Mouse (Mus musculus) spleen, postnatal 10 days (tissue): ENCODE measurements around the gene Emc7.

ENCODE experiments used
- DNase-seq, 2 experiments: peaks; one replicate each; pipeline ENCODE4 v3.0.0; 2021 to 2022; ENCODE audit warnings: low spot score in 2 of 2

Emc7 gene

DNA sequence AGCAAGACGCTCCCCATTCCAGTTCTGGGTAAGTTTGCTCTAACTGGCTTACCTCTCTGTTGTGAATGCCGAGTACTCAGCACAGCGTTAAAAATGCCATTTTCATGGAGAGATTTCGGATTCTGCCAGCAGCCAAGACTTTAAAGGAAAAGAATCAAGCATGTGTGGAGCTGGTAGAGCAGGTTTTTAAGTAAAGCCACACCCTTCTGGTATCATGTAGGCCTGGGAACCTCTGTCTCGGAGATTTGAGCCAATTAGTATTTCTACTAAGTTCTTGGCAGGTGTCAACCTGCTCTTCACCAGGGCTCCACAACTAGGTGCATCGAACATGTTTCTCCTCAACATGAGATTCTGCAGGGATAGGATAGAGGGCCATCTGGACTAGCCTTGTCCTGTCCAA, 21.8 kb downstream of the Emc7 start:
- DNase-seq: no peak

DNA sequence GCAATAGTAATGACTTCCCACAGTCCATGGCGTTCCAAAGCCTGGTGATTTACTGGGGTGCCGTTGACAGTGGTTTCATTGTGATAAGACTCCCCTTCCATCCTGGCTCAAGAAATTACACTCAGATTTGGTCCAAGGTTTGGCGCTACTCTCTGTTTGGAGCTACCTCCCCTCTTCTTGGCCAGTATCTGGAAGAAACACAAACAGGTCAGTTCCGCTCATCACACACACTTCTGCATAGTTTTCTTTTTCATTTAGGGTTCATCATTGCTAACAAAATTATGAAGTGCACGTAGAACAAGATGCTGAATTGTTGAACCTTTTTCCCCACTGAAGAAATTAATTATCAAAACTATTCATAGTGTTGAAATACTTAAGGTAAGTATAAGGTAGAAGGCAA, 25.9 kb downstream of the Emc7 start, which contains the start of gene Chrm5:
Gene Chrm5 (minus strand): TSS at position 101 of the 400 bp plus-strand sequence.
- DNase-seq: no peak

DNA sequence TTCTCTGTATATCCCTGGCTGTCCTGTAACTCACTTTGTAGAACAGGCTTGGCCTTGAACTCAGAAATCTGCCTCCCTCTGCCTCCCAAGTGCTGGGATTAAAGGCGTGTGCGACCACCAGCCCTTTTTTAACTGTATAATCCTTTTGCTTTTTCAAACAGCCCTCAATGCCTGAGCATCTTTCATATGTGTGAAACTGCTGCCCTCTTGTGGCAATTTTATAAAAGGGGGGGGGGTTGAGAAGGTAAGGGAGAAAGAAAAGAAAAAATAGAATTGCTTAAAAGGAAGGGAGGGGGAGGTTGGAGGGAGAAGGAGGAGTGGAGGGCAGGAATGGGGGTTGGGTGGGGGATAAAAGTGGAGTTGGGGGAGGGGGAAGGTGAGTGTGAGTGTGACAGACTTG, 26.8 kb downstream of the Emc7 start:
- peak in 1 of 2 experiments; percentile 18 for DNase-seq

DNA sequence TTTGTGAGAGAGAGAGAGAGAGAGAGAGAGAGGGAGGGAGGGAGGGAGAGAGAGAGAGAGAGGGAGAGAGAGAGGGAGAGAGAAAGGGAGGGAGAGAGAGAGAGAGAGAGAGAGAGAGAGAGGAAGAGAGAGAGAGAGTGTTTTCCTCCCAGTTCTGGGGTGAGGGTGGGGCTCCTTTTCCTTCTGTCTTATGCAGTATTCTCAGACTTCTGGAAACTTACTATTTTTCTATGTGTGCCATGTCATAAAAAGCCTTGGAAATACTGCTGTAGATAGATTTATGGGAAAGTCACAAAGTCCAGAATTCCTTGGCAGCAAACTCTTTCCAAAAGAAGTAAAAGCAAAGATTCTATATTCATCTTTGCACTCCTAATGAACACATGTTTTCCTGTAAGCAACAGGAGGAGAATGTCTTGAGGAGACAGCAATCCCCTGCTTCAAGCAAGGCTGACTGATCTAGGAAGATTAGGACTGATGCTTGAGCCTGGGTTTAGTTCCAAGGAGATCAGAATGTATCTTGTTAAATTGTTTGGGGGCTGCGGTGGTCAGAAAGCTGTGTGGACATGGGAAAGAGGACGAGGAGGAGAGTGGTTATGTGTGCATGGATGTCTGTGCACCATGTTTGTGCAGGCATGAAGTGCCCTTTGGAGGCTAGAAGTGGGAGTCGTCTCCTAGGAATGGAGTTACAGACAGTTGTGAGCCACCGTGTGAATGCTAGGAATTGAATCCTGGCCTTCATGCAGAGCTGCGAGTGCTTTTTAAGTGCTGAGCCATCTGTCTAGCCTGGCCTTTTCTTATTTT, 27.9 kb downstream of the Emc7 start:
- DNase-seq: no peak

DNA sequence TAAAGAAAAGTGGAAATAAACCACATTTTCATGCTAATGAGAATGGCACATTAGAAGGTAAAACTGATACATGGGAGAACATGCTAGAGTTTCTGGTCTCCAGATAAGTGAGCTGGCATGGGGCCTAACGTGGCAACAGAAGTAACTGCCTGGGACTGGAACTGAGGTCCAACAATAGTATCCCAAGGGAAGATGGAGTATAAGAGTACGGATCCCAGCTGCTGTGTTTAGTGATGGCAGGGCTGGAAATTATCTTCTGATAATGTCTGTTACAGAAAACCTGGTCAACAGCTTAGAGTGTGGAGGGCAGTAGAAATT, 28.5 kb downstream of the Emc7 start:
- no peak for DNase-seq

DNA sequence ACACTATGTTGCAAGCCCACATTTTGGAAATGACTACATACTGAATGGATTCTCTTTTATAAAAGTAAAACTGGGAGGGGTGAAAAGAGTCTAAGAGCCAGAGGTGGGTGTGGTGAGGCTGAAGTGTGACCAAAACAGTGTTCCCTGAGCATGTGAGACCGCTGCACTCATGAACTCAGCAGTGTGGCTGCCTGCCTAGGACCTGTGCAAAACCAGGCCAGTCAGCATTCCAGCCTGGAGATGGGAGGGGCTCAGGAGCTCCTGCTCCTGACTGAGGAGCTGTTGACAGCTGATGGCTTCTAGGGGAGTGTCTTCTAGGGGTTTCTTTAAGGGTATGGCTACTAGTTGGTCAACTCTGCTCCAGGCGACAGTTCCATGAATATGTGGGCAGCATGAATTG, 30.1 kb downstream of the Emc7 start:
- DNase-seq: no peak

DNA sequence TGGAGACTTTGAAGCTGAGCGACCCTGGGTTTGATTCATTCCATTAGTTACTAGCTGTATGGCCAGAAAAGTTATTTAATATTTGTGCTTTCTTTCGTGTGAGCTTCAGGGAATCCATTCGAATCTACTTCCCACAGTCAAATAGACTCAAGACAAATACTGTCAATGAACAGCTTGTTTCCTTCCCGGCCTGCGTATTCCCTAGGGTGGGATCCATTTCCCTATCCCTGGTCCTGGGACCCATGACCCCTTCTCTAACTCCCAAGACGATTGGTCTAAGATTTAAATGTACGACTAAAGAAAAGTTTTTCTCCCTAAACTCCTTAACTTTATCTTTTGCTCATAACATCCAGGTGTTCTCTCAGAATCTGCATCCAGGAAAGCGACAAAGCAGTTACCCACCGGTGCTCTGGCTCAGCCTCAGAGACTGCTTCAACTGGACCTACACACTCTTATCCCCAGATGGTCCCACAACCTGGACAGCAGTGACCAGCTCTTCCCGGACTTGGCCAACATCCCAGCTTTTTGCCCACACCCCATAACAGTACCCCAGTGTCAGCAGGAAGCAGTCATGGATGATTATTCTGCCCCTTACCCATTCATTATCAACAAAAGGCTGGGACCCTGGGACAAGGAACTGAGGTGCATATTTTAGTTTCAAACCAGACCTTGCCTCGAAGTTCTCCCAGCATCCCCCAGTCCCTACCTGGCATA, 35.8 kb downstream of the Emc7 start:
- no peak for DNase-seq

DNA sequence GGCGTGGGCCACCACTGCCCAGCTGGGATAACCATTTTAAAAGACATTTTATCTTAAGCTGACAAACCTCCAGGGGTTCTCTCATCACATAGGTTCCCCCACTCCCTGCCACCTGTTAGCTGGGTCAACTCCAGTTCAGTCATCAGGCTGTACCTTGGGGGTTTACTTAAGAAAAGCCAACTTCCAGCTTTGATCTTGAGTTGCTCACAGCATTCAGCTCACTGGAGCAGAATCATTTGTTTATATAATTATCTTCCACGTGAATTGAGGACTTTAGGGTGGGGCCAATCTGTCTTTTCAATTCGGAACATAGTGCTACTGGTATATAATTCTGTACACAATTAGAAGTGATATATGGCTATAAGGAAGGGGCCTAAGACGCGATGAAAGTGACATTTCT, 36.8 kb downstream of the Emc7 start:
- no peak for DNase-seq

DNA sequence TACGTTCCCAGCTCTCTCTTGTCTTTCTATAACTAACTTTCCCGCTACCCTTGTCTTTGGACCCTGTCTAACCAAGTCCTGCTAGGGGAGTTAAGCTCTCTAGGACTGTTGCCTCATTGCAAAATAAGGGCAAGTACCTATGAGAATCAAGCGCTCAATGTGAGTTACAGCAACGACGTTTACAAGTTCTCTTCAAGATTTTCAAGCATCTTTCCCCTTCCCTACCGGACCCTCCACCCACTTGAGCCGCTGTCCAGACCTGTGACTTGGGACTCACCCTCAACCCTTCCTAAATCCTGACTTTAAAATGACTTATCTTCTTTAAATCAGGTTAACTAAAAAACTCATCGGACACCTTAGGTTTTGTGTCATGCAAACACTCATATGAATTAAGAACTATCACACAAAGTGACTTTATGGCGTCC, 37.6 kb downstream of the Emc7 start:
- peak in 1 of 2 experiments; percentile 18 for DNase-seq

DNA sequence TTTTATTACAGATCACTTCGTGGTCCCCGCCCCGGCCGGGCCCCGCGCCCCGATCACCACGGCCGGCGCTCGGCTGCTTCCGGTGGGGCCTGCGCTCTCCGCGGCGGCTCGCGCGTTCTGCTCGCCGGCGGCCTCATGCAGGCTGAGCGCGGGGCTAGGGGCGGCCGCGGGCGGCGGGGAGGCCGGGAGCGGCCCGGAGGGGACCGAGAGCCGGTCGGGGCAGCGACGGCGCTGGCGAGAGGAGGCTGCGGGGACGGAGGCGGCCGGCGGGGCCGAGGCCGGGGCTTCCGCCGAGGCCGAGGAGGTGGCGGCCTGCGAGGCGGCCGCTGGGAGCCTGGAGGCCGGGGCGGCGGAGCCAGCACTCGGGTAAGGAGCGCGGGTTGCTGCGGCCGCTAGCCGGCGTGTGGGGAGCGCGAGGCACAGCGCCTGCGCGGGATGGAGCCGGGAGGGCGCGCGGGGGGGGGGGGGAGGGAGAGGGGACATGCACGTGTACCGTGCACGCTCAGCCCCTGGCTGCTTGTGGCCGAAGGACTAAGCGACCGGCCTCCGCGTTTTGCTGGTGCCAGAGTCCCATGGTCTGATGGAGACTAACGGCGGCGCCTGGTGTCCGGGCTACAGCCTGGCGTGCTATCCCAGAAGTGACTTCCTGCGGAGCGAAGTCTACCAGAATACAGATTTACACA, 38.2 kb downstream of the Emc7 start, which contains the start of gene Aven:
Gene Aven (plus strand): TSS at position 109 of the 683 bp plus-strand sequence.
- peak; percentile 77 to 79 for DNase-seq

DNA sequence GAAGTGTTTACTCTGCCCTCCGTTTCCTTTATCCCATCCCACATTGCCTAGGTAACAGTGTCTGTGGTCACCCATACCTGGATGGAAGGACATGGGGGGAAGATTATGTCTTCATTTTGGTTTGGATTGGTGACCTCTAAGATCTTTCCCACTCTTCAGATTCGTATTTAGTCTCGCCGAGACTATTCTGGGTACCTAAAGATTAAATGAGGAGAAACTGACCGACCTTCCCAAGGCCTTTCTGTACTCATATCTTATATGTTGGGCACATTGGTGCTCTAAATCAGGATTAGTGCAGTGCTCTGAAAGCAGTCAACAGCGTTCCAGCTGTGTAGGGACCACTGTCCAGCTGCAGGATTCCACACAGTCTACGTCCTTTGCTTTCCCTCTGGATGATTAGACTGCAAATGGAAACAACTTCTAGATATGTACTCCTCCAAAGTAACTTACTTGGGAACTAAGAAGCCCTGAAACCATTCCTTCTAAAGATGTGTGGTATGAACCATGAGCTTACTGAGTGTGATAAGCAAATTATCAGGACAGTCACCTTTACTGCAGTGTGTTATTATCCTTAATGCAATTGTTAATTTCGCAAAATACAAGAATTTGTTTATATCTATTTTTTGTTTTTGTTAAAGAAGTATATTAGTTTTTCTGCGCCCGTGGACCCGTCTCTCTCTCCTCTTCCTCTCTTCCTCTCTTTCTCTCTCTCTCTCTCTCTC, 38.9 kb downstream of the Emc7 start:
- DNase-seq: no peak

DNA sequence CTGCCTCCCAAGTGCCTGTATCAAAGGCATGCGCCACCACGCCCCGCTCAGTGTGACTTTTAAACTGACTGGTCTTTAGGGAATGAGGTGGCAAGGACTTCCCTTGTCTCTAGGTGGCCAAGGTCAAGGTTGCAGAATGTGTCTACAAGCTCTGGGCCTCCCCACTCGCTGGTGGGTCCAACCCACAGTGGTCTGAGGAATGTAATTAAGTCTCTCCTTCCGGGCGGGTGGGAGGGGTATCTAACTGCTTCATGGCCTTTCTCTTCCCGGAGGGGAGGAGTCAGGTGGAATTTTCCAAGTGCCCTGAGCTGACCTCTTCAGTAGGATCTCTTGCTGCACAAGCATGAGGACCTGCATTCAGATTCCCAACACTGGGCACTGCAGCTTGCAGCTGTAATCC, 43.1 kb downstream of the Emc7 start:
- DNase-seq: no peak

DNA sequence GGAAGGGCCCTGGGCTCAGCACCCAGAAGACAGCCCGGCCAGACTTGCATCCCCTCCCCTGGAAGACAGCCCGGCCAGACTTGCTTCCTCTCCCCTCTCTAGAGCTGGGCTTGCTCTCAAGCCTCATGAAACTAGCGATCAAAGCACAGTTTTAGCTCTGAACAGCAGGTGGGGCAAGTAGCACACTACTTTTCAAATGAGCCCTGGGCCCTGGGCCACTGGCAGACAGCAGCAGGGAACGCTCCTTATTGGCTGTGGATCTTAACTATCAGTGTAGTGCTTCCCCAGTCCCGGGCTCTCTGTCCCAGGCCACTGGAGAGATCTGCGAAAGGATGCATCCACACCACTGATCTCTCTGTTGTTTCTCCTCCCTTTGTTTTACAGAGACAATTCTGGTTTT, 46.4 kb downstream of the Emc7 start:
- peak; percentile 30 to 70 for DNase-seq

DNA sequence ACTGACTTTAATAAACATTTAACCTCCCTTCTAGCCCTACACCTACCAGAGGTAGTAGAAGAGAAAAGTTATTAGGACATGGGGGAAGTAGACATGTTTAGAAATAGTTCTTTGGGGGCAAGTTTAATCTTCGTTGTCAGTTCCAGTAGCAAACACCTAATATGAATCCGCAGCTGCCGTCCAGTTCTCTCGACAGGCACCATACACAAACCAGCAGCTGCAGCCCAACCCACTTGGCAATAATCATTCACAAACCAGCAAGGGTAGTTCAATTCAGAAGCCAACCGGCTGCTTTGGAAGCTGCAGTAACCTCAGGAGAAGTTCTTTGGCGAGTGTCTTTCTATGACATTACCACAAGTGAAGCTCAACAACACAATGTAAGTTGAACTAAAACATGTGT, 49.2 kb downstream of the Emc7 start:
- DNase-seq: no peak

DNA sequence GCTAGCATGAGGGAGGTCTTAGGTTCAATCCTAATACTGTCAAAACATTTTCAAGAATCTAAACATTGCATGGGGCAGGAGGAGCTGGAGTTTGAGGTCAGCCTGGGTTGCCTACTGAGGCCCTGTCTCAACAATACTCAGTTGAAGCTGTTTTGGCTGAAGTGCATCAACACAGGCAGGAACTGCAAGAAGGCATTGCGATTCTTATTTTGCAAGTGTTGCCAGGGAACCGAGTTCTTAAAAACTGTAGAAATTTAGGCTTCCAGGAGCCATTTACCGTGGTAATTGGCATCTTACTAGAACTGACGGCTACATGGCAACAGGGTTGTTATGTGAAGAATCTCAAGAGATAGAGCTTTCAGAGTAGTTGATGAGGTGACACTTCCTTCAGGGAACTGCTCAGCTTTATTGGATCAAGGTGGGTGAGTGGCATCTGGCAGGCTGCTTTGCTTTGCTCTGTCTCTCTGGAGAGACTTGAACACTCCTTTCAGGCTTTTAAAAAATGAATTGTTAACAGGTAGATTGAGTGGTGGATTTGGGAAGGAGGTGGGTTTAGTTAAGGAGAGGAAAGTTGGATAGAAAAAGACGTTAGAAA, 52.1 kb downstream of the Emc7 start:
- DNase-seq: no peak

DNA sequence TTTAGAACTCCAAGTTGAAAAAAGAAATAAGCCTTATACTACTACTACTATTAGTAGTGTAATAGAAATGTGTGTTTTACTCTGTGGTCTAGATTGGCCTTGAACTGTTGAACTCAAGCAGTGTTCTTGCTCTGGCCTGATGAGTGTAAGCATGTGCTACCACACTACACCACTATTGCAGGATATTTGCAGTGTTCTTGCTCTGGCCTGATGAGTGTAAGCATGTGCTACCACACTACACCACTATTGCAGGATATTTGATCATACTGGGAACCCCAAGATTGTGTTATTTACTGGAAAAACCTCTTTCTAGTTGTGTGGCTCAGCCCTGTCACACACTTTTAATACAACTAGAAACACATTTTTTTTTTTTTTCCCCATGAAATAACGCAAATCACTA, 52.6 kb downstream of the Emc7 start:
- DNase-seq: no peak

DNA sequence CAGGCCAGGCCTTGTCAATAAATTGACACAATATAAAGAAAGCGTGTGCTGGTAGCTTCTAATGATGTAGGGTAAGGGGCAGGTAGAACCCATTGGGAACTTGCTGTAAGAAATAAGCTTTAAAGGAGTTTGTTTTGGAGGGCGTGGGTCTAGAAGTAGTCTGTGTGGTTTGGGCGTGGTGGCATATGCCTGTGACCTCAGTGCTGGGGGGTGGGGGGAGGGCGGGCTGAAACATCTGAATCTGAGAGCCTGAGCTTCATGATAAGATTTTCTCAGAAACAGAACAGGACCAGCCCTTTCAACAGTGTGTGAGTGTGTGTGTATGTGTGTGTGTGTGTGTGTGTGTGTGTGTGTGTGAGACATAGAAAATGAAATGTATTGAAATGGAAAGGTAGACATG, 55.3 kb downstream of the Emc7 start:
- DNase-seq: peak in 1 of 2 experiments; percentile 26

DNA sequence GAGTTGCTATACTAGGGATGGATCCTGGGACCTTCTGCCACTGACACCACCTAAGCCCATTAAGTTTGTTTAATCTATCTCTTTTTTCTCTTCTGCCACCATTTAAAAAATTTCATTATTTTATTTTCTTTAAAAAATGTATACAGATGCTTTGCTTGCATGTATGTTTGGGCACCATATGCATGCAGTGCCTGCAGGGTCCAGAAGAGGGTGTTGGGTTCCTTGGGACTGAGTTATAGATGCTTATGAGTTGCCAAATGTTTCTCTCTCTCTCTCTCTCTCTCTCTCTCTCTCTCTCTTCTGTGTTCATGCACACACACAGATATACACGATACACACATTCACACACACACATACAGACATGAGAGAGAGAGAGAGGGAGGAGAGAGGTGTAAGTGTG, 58.2 kb downstream of the Emc7 start:
- DNase-seq: peak in 1 of 2 experiments; percentile 21

DNA sequence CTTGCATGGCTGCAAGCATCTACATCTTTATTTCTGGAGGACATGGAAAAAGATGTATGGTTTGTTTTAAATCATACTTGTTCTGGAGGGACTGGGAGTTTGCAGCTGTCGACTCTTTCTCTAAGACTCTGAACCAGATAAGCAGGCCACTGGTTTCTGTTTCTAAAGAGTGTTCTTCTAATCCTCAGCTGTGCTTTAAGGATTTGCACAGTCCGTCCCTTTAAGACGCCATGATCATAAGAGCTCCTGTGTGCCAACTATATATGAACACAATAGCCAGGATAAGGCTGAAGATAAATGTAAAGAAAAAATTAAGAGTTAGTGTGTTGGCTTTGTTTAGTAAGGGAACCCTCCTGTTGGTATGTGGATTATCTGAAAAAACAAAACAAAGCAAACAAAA, 61.9 kb downstream of the Emc7 start:
- no peak for DNase-seq

DNA sequence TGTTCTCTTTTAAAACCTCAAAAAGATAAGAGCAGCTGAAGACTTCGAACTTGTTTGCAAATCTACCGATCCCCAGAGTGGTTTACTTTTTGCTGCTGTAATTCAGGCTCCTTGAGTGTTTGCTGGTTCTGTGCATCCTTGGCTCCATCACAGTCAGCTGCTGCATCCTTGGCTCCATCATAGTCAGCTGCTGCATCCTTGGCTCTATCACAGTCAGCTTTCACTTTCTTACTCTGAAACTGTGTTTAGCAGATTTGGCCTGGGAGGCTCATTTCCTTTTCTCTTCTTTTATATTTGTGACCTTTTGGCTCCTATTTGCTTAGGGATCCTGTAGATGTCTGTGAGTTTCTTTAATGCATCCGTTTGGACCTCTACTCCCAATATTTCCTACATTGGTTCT, 62.4 kb downstream of the Emc7 start:
- DNase-seq: no peak

DNA sequence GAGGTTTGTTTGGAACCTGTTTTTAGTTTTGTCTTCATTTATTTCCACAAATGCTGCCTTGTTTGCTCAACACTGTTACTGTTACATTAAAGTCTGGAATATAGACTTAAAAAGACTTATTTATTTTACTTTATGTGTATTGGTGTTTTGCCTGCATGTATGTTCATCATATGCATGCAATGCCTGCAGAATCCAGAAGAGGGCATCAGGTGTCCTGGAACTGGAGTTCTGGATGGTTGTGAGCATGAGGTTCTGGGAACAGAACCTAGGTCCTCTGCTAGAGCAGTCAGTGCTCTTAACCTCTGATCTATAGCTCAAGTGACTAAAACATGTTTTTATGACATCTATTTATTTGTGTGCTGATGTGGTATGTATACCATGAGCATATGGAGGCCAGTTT, 63.7 kb downstream of the Emc7 start:
- DNase-seq: peak in 1 of 2 experiments; percentile 19
